Mouse (Mus musculus): ENCODE measurements around the gene Hirip3. TPM values are rescaled to one million over a fixed set of nuclear protein-coding genes. Genes with fewer than 3 reads are reported as not detected.

The Hirip3 gene
- polyA plus RNA-seq, 1 experiment from 2014 or later = 17.0 TPM

GRCm38 (mm10) chr7:126823940-126824339 is 37.8 kb upstream of the Hirip3 start:
- Histone ChIP-seq H3K4me1 (ENCODE audit: control insufficient read depth, insufficient read depth, low read length) (peaks cover 6% of the 10 kb centered on the region), H3K9ac (ENCODE audit: low read depth, low read length) (no peak overlapping the region), H3K4me2 (no peak overlapping the region), H3K36me3 (ENCODE audit: control insufficient read depth, insufficient read depth, low read length) (no peaks in the 10 kb centered on the region), H3K4me3 (ENCODE audit: low read depth, low read length) (no peak overlapping the region), H3K9me3 (replicated peaks; ENCODE audit: control insufficient read depth, low read length) (no peaks in the 10 kb centered on the region), H3K27me3 (ENCODE audit: control insufficient read depth, insufficient read depth, low read length) (peaks cover 52% of the 10 kb centered on the region), H3K27ac (ENCODE audit: low read depth, low read length) (no peak overlapping the region)
- WGBS (ENCODE audit: insufficient replicate concordance) = 12% methylated on average over 10 of the region's 10 CpGs
- ATAC-seq (replicated peaks; ENCODE audit: insufficient number of reproducible peaks, low FRiP score, low TSS enrichment) = no peak

GRCm38 (mm10) chr7:126825403-126825802 is 36.4 kb upstream of the Hirip3 start:
- H3K27me3 ChIP-seq (ENCODE audit: control insufficient read depth, insufficient read depth, low read length) = peaks cover 61% of the 10 kb centered on the region
- ATAC-seq (replicated peaks; ENCODE audit: insufficient number of reproducible peaks, low FRiP score, low TSS enrichment) = no peak
- no peak overlapping the region; the same call in 1 of the 2 replicates for H3K4me3 ChIP-seq (ENCODE audit: low read depth, low read length)

GRCm38 (mm10) chr7:126825952-126826351 is 35.8 kb upstream of the Hirip3 start:
- no peaks in the 10 kb centered on the region for H3K36me3 ChIP-seq (ENCODE audit: control insufficient read depth, insufficient read depth, low read length)
- H3K9me3 ChIP-seq (replicated peaks; ENCODE audit: control insufficient read depth, low read length) = no peaks in the 10 kb centered on the region
- 42% methylated on average over 5 of the region's 5 CpGs for WGBS (ENCODE audit: insufficient replicate concordance)
- H3K4me1 ChIP-seq (ENCODE audit: control insufficient read depth, insufficient read depth, low read length) = peaks cover 6% of the 10 kb centered on the region
- H3K4me3 ChIP-seq (ENCODE audit: low read depth, low read length) = no peak overlapping the region
- no peak overlapping the region for H3K27ac ChIP-seq (ENCODE audit: low read depth, low read length)
- H3K4me2 ChIP-seq = no peak overlapping the region
- H3K9ac ChIP-seq (ENCODE audit: low read depth, low read length) = no peak overlapping the region
- no peak for ATAC-seq (replicated peaks; ENCODE audit: insufficient number of reproducible peaks, low FRiP score, low TSS enrichment)
- peaks cover 66% of the 10 kb centered on the region for H3K27me3 ChIP-seq (ENCODE audit: control insufficient read depth, insufficient read depth, low read length)

More at GRCm38 (mm10) chr7:126825403-126825802, 36.4 kb upstream of the Hirip3 start:
- Histone ChIP-seq H3K27ac (ENCODE audit: low read depth, low read length) (no peak overlapping the region), H3K9me3 (replicated peaks; ENCODE audit: control insufficient read depth, low read length) (no peaks in the 10 kb centered on the region), H3K4me2 (no peak overlapping the region), H3K9ac (ENCODE audit: low read depth, low read length) (no peak overlapping the region), H3K36me3 (ENCODE audit: control insufficient read depth, insufficient read depth, low read length) (no peaks in the 10 kb centered on the region), H3K4me1 (ENCODE audit: control insufficient read depth, insufficient read depth, low read length) (peaks cover 6% of the 10 kb centered on the region)
- WGBS (ENCODE audit: insufficient replicate concordance) = 21% methylated on average over 8 of the region's 8 CpGs

GRCm38 (mm10) chr7:126831539-126831938 is 30.2 kb upstream of the Hirip3 start, which contains the start of gene 4930451I11Rik:
TSS of gene 4930451I11Rik (minus strand) at chr7:126831639.
- H3K9ac ChIP-seq (ENCODE audit: low read depth, low read length) = no peak within 1 kb of the TSS

GRCm38 (mm10) chr7:126832036-126832598 is 29.7 kb upstream of the Hirip3 start:
- H3K4me1 ChIP-seq (ENCODE audit: control insufficient read depth, insufficient read depth, low read length) = peaks cover 5% of the 10 kb centered on the region
- H3K4me2 ChIP-seq = peak overlapping the region; percentile 71
- ATAC-seq (replicated peaks; ENCODE audit: insufficient number of reproducible peaks, low FRiP score, low TSS enrichment) = peak; percentile 76
- peaks cover 25% of the 10 kb centered on the region for H3K27me3 ChIP-seq (ENCODE audit: control insufficient read depth, insufficient read depth, low read length)
- 0 out of 2 replicates have a peak overlapping the region, but pooled peaks have one; percentile 22 for H3K27ac ChIP-seq (ENCODE audit: low read depth, low read length)
- no peaks in the 10 kb centered on the region for H3K36me3 ChIP-seq (ENCODE audit: control insufficient read depth, insufficient read depth, low read length)
- H3K9ac ChIP-seq (ENCODE audit: low read depth, low read length) = no peak overlapping the region
- peak overlapping the region; percentile 29 for H3K4me3 ChIP-seq (ENCODE audit: low read depth, low read length)
- no peaks in the 10 kb centered on the region for H3K9me3 ChIP-seq (replicated peaks; ENCODE audit: control insufficient read depth, low read length)
- under 1% methylated on average over 21 of the region's 21 CpGs for WGBS (ENCODE audit: insufficient replicate concordance)

More at GRCm38 (mm10) chr7:126831539-126831938, 30.2 kb upstream of the Hirip3 start, which contains the start of gene 4930451I11Rik:
- no peak for ATAC-seq (replicated peaks; ENCODE audit: insufficient number of reproducible peaks, low FRiP score, low TSS enrichment)
- no peaks in the 10 kb centered on the region for H3K9me3 ChIP-seq (replicated peaks; ENCODE audit: control insufficient read depth, low read length)
- H3K4me3 ChIP-seq (ENCODE audit: low read depth, low read length) = peak within 1 kb of the TSS; percentile 29
- 0 out of 2 replicates have a peak within 1 kb of the TSS, but pooled peaks have one; percentile 22 for H3K27ac ChIP-seq (ENCODE audit: low read depth, low read length)
- no peaks in the 10 kb centered on the region for H3K36me3 ChIP-seq (ENCODE audit: control insufficient read depth, insufficient read depth, low read length)
- peaks cover 5% of the 10 kb centered on the region for H3K4me1 ChIP-seq (ENCODE audit: control insufficient read depth, insufficient read depth, low read length)
- H3K4me2 ChIP-seq = peak within 1 kb of the TSS; percentile 71
- 58% methylated on average over 5 of the region's 5 CpGs for WGBS (ENCODE audit: insufficient replicate concordance)
- peaks cover 27% of the 10 kb centered on the region for H3K27me3 ChIP-seq (ENCODE audit: control insufficient read depth, insufficient read depth, low read length)

- no peak for ATAC-seq (replicated peaks; ENCODE audit: insufficient number of reproducible peaks, low FRiP score, low TSS enrichment)
- H3K4me1 ChIP-seq (ENCODE audit: control insufficient read depth, insufficient read depth, low read length) = peaks cover 5% of the 10 kb centered on the region
- 91% methylated on average over 1 of the region's 1 CpGs for WGBS (ENCODE audit: insufficient replicate concordance)
These were observed 28.5 kb upstream of the Hirip3 start for GRCm38 (mm10) chr7:126833294-126833693.

GRCm38 (mm10) chr7:126843276-126843675 is 18.5 kb upstream of the Hirip3 start:
- no peaks in the 10 kb centered on the region for H3K9me3 ChIP-seq (replicated peaks; ENCODE audit: control insufficient read depth, low read length)
- peaks cover 21% of the 10 kb centered on the region for H3K27me3 ChIP-seq (ENCODE audit: control insufficient read depth, insufficient read depth, low read length)
- no peak overlapping the region for H3K4me2 ChIP-seq
- H3K27ac ChIP-seq (ENCODE audit: low read depth, low read length) = no peak overlapping the region
- no peak for ATAC-seq (replicated peaks; ENCODE audit: insufficient number of reproducible peaks, low FRiP score, low TSS enrichment)
- WGBS (ENCODE audit: insufficient replicate concordance) = 63% methylated on average over 9 of the region's 9 CpGs
- H3K4me3 ChIP-seq (ENCODE audit: low read depth, low read length) = no peak overlapping the region
- H3K4me1 ChIP-seq (ENCODE audit: control insufficient read depth, insufficient read depth, low read length) = peaks cover 2% of the 10 kb centered on the region; the same call in 1 of the 2 replicates
- no peak overlapping the region for H3K9ac ChIP-seq (ENCODE audit: low read depth, low read length)
- no peaks in the 10 kb centered on the region for H3K36me3 ChIP-seq (ENCODE audit: control insufficient read depth, insufficient read depth, low read length)

More at GRCm38 (mm10) chr7:126833294-126833693, 28.5 kb upstream of the Hirip3 start:
- Histone ChIP-seq H3K4me3 (ENCODE audit: low read depth, low read length) (no peak overlapping the region), H3K9ac (ENCODE audit: low read depth, low read length) (no peak overlapping the region), H3K27me3 (ENCODE audit: control insufficient read depth, insufficient read depth, low read length) (peaks cover 24% of the 10 kb centered on the region), H3K4me2 (no peak overlapping the region), H3K36me3 (ENCODE audit: control insufficient read depth, insufficient read depth, low read length) (no peaks in the 10 kb centered on the region), H3K9me3 (replicated peaks; ENCODE audit: control insufficient read depth, low read length) (no peaks in the 10 kb centered on the region), H3K27ac (ENCODE audit: low read depth, low read length) (no peak overlapping the region)

GRCm38 (mm10) chr7:126845516-126845915 is 16.3 kb upstream of the Hirip3 start:
- ATAC-seq (replicated peaks; ENCODE audit: insufficient number of reproducible peaks, low FRiP score, low TSS enrichment) = no peak
- H3K9ac ChIP-seq (ENCODE audit: low read depth, low read length) = no peak overlapping the region
- no peaks in the 10 kb centered on the region for H3K36me3 ChIP-seq (ENCODE audit: control insufficient read depth, insufficient read depth, low read length)

GRCm38 (mm10) chr7:126847116-126847420 is 14.7 kb upstream of the Hirip3 start, which contains the start of gene Doc2a:
TSS of gene Doc2a (plus strand) at chr7:126847416.
- ATAC-seq (replicated peaks; ENCODE audit: insufficient number of reproducible peaks, low FRiP score, low TSS enrichment) = no peak
- Histone ChIP-seq H3K27ac (ENCODE audit: low read depth, low read length) (no peak within 1 kb of the TSS), H3K36me3 (ENCODE audit: control insufficient read depth, insufficient read depth, low read length) (peaks cover 4% of the 10 kb centered on the region), H3K4me2 (peak within 1 kb of the TSS; percentile 96), H3K9me3 (replicated peaks; ENCODE audit: control insufficient read depth, low read length) (no peaks in the 10 kb centered on the region), H3K27me3 (ENCODE audit: control insufficient read depth, insufficient read depth, low read length) (peaks cover 40% of the 10 kb centered on the region), H3K4me1 (ENCODE audit: control insufficient read depth, insufficient read depth, low read length) (peaks cover 6% of the 10 kb centered on the region; the same call in 1 of the 2 replicates), H3K9ac (ENCODE audit: low read depth, low read length) (peak within 1 kb of the TSS; percentile 62; the same call in 1 of the 2 replicates), H3K4me3 (ENCODE audit: low read depth, low read length) (peak within 1 kb of the TSS; percentile 54)
- WGBS (ENCODE audit: insufficient replicate concordance) = 25% methylated on average over 4 of the region's 4 CpGs

More at GRCm38 (mm10) chr7:126845516-126845915, 16.3 kb upstream of the Hirip3 start:
- Histone ChIP-seq H3K4me3 (ENCODE audit: low read depth, low read length) (no peak overlapping the region), H3K27me3 (ENCODE audit: control insufficient read depth, insufficient read depth, low read length) (peaks cover 40% of the 10 kb centered on the region), H3K4me2 (no peak overlapping the region), H3K27ac (ENCODE audit: low read depth, low read length) (no peak overlapping the region), H3K4me1 (ENCODE audit: control insufficient read depth, insufficient read depth, low read length) (peaks cover 6% of the 10 kb centered on the region; the same call in 1 of the 2 replicates), H3K9me3 (replicated peaks; ENCODE audit: control insufficient read depth, low read length) (no peaks in the 10 kb centered on the region)
- WGBS (ENCODE audit: insufficient replicate concordance) = 87% methylated on average over 2 of the region's 2 CpGs

Data from heart, embryonic 11.5 days (tissue).